Mouse (Mus musculus): ENCODE measurements at regions not wholly inside any gene's neighbourhood (a gene's known extent, or its start where the extent isn't known, plus 50 kb on each side); places are given as distances from the start of the nearest gene placed in this dataset.
A peak's percentile ranks its signal among the peaks of the same experiment; 100 is the strongest.

- no peak for DNase-seq (ENCODE audit: low read depth, low spot score)
These were observed 69.9 kb downstream of the Atp6v1g3 start for GRCm38 (mm10) chr1:138343451-138343850.

- no peak for DNase-seq (ENCODE audit: low read depth, low spot score)
These were observed 71.4 kb downstream of the Atp6v1g3 start for GRCm38 (mm10) chr1:138344920-138345319.

GRCm38 (mm10) chr1:138345992-138346391 is 72.5 kb downstream of the Atp6v1g3 start:
- DNase-seq (ENCODE audit: low read depth, low spot score), result no peak

- DNase-seq (ENCODE audit: low read depth, low spot score), result no peak
These were observed 73.4 kb downstream of the Atp6v1g3 start for GRCm38 (mm10) chr1:138346904-138347303.

- no peak for DNase-seq (ENCODE audit: low read depth, low spot score)
These were observed 74.9 kb downstream of the Atp6v1g3 start for GRCm38 (mm10) chr1:138348447-138348846.

GRCm38 (mm10) chr1:138349099-138349498 is 75.6 kb downstream of the Atp6v1g3 start:
- DNase-seq (ENCODE audit: low read depth, low spot score), result no peak

- no peak for DNase-seq (ENCODE audit: low read depth, low spot score)
These were observed 82.9 kb downstream of the Atp6v1g3 start for GRCm38 (mm10) chr1:138356407-138356806.

- DNase-seq (ENCODE audit: low read depth, low spot score), result no peak
These were observed 89.3 kb downstream of the Atp6v1g3 start for GRCm38 (mm10) chr1:138362684-138363472.

GRCm38 (mm10) chr1:138369953-138370482 is 96.5 kb downstream of the Atp6v1g3 start:
- no peak for DNase-seq (ENCODE audit: low read depth, low spot score)

- DNase-seq (ENCODE audit: low read depth, low spot score), result no peak
These were observed 97.9 kb downstream of the Atp6v1g3 start for GRCm38 (mm10) chr1:138371474-138371873.

- no peak for DNase-seq (ENCODE audit: low read depth, low spot score)
These were observed 110.6 kb downstream of the Atp6v1g3 start for GRCm38 (mm10) chr1:138384146-138384545.

- DNase-seq (ENCODE audit: low read depth, low spot score), result peak; percentile 61
These were observed 111.8 kb downstream of the Atp6v1g3 start for GRCm38 (mm10) chr1:138385156-138385841.

GRCm38 (mm10) chr1:138386001-138386400 is 112.5 kb downstream of the Atp6v1g3 start:
- no peak for DNase-seq (ENCODE audit: low read depth, low spot score)

GRCm38 (mm10) chr1:138388634-138389033 is 115.1 kb downstream of the Atp6v1g3 start:
- DNase-seq (ENCODE audit: low read depth, low spot score), result no peak

GRCm38 (mm10) chr1:138389676-138390075 is 116.1 kb downstream of the Atp6v1g3 start:
- DNase-seq (ENCODE audit: low read depth, low spot score), result no peak

- no peak for DNase-seq (ENCODE audit: low read depth, low spot score)
These were observed 145.1 kb downstream of the Atp6v1g3 start for GRCm38 (mm10) chr1:138418610-138419009.

GRCm38 (mm10) chr1:138427416-138427815 is 153.9 kb downstream of the Atp6v1g3 start:
- no peak for DNase-seq (ENCODE audit: low read depth, low spot score)
